Mouse (Mus musculus): ENCODE measurements around the gene Gm17677. TPM values are rescaled to one million over a fixed set of nuclear protein-coding genes. Genes with fewer than 3 reads are reported as not detected.

The Gm17677 gene
- polyA plus RNA-seq (2015; fragmentation: Nextera tagmentation; extraction: Ambion mirVana), result not detected in 2 replicates

DNA sequence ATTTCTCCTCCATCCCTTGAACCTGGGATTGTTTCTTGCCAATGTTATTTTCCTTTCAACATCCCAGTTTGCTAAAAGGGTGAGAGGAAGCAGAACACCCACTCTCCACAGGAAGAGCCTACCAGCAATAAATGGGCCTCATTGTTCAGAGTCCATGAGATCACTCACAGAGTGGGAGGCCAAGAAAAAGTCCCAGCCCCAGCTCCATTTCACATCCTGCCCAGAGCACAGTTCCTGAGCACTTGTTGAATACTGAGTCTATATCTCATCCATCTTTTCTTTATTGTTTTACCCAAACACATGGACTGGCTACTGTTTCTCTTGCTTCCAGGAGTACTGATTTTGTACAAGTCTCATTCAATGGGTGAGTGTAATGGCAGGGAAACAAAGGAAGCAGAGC is at the start of gene Gm17677:
Gene Gm17677, plus strand, starts transcription at position 301 of the 400 bp plus-strand sequence.
- no peak for ATAC-seq (ENCODE audit: insufficient read depth, low FRiP score, low read depth)
- H3K4me1 ChIP-seq, result no peaks in the 10 kb centered on the region

DNA sequence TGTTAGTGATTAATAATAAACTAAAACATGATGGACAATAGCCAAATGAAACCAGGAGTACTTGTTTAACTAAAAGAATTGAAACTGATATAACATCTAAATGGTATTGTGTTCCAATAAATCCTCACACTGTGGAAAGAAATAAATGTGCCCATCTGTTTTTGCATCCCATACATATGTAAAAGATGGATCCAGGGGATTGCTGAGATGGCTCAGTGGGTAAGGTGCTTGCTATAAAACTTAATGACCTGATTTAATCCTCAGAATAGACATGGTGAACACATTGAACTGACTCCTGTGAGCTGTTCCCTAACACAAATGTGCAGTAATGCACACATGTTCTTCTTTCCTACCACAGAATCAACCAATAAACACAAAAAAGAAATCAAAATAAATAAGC is 48.9 kb upstream of the Gm17677 start:
- no peak overlapping the region for H3K27ac ChIP-seq
- no peak overlapping the region for H3K4me2 ChIP-seq
- H3K36me3 ChIP-seq, result no peaks in the 10 kb centered on the region
- no peak overlapping the region for H3K4me3 ChIP-seq (replicated peaks)
- H3K27me3 ChIP-seq (replicated peaks), result no peaks in the 10 kb centered on the region
- no peak for ATAC-seq (ENCODE audit: insufficient read depth, low FRiP score, low read depth)
- no peak overlapping the region for H3K9ac ChIP-seq
- no peaks in the 10 kb centered on the region for H3K9me3 ChIP-seq
- no peaks in the 10 kb centered on the region for H3K4me1 ChIP-seq

More for the DNA sequence above, at the start of gene Gm17677:
- Histone ChIP-seq H3K27ac (no peak within 1 kb of the TSS), H3K27me3 (replicated peaks) (no peaks in the 10 kb centered on the region), H3K36me3 (no peaks in the 10 kb centered on the region), H3K9ac (no peak within 1 kb of the TSS), H3K9me3 (no peaks in the 10 kb centered on the region), H3K4me2 (no peak within 1 kb of the TSS), H3K4me3 (replicated peaks) (no peak within 1 kb of the TSS)

DNA sequence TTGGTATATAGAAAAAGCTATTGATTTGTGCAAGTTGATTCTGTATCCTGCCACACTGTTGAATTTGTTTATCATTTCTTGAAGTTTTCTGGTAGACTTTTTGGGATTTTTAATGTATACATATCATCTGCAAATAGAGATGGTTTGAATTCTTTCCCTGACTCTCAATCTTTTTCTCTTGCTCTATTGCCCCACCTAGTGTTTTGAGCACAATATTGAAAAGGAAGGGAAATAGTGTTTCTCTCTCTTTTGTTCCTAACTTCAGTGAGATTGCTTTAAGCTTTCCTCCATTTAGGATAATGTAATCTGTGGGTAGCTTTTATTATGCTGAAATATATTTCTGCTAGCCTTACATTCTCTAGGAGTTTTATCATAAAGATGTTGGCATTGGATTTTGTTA is 33.6 kb upstream of the Gm17677 start:
- Histone ChIP-seq H3K9ac (no peak overlapping the region), H3K27ac (no peak overlapping the region), H3K36me3 (no peaks in the 10 kb centered on the region), H3K27me3 (replicated peaks) (no peaks in the 10 kb centered on the region), H3K9me3 (no peaks in the 10 kb centered on the region), H3K4me1 (no peaks in the 10 kb centered on the region), H3K4me3 (replicated peaks) (no peak overlapping the region), H3K4me2 (no peak overlapping the region)
- no peak for ATAC-seq (ENCODE audit: insufficient read depth, low FRiP score, low read depth)

DNA sequence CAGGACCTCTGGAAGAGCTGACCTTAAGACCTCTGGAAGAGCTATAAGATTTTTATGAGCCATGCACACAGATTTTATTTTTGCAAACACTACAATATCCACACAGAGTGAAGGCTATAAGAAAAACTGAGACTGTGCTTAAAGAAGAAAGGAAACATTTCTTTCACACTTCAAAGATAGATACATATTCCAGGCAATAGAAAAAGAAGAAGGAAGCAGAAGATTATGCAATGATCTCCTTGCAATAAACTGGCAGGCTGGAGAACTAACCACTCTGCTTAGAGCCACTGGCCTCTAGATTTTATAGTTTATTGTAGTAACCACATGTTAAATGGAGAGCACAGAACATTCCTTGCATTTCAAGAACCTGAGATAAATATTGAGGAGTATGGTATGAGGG is 16.0 kb downstream of the Gm17677 start:
- Histone ChIP-seq H3K27ac (no peak overlapping the region), H3K27me3 (replicated peaks) (no peaks in the 10 kb centered on the region), H3K9ac (no peak overlapping the region), H3K4me2 (no peak overlapping the region), H3K4me1 (no peaks in the 10 kb centered on the region), H3K4me3 (replicated peaks) (no peak overlapping the region), H3K9me3 (no peaks in the 10 kb centered on the region), H3K36me3 (no peaks in the 10 kb centered on the region)
- ATAC-seq (ENCODE audit: insufficient read depth, low FRiP score, low read depth), result no peak

DNA sequence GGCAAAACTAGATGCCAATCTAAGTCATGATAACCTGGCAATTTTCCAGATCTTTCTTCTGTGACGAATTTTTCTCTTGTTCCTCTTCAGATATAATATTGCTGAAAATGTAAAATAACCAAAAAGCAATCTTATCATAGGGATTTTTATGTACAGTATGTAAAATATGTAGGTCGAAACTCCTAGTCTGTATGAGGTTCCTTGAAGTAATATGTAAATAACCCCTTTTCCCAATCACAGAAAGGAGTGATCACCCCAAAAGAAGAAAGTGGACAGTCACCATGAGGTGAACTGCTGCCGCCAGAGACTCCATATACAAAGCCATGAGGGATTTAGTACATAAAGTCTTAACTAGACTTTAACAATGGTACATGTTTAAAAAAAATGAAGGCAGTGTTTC is 37.2 kb downstream of the Gm17677 start, which contains the start of gene Gm17727:
Gene Gm17727, minus strand, starts transcription at position 101 of the 400 bp plus-strand sequence.
- H3K27ac ChIP-seq, result no peak within 1 kb of the TSS
- H3K4me2 ChIP-seq, result no peak within 1 kb of the TSS
- no peaks in the 10 kb centered on the region for H3K27me3 ChIP-seq (replicated peaks)
- no peaks in the 10 kb centered on the region for H3K36me3 ChIP-seq
- ATAC-seq (ENCODE audit: insufficient read depth, low FRiP score, low read depth), result no peak
- H3K4me3 ChIP-seq (replicated peaks), result no peak within 1 kb of the TSS
- no peak within 1 kb of the TSS for H3K9ac ChIP-seq
- H3K4me1 ChIP-seq, result no peaks in the 10 kb centered on the region
- 60% methylated on average over 3 of the region's 3 CpGs for WGBS
- no peaks in the 10 kb centered on the region for H3K9me3 ChIP-seq

DNA sequence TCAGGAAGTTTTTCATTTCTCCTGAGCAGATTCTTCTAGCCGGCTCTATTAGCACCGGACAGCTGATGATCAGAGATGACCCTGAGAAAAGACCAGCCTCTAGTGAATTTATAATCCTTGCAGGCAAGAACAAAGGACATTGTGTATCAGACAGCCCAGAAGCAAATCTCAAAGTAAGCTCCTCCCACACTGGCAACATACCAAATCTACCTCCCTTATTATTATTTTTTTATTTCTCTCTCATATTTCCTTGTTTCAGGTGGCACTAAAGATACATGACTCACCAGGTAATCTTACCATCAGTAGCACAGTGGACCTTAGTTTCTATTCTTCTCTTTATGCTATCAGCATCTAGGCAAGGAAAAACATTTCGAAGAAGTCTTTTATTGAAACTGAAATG is 49.2 kb downstream of the Gm17677 start, which contains the start of the genes Gm27235 and D730048I06Rik:
Gene Gm27235, minus strand, starts transcription at position 101 of the 400 bp plus-strand sequence.
Gene D730048I06Rik, minus strand, starts transcription at position 112 of the 400 bp plus-strand sequence.
- ATAC-seq (ENCODE audit: insufficient read depth, low FRiP score, low read depth), result no peak
- no peaks in the 10 kb centered on the region for H3K36me3 ChIP-seq
- WGBS, result 89% methylated on average over 3 of the region's 3 CpGs

More for the DNA sequence above, 49.2 kb downstream of the Gm17677 start, which contains the start of the genes Gm27235 and D730048I06Rik:
- no peak within 1 kb of the TSS for H3K9ac ChIP-seq
- H3K27me3 ChIP-seq (replicated peaks), result no peaks in the 10 kb centered on the region
- no peak within 1 kb of the TSS for H3K4me3 ChIP-seq (replicated peaks)
- H3K9me3 ChIP-seq, result no peaks in the 10 kb centered on the region
- no peak within 1 kb of the TSS for H3K27ac ChIP-seq
- no peaks in the 10 kb centered on the region for H3K4me1 ChIP-seq
- no peak within 1 kb of the TSS for H3K4me2 ChIP-seq

Other genes starting within 250 kb of the Gm17677 start
- not detected in 2 replicates for gene Gm1113, start 222.8 kb upstream of the Gm17677 start, polyA plus RNA-seq (2015; fragmentation: Nextera tagmentation; extraction: Ambion mirVana)
- 1.6 and 1.8 TPM in 2 replicates for gene Ddx25, start 182.5 kb upstream of the Gm17677 start, polyA plus RNA-seq (2015; fragmentation: Nextera tagmentation; extraction: Ambion mirVana)
- gene Pus3, start 182.5 kb upstream of the Gm17677 start, polyA plus RNA-seq (2015; fragmentation: Nextera tagmentation; extraction: Ambion mirVana), result 17.0 and 17.8 TPM in 2 replicates
- 0.79 and 0.95 TPM in 2 replicates for gene Pate2, start 170.8 kb upstream of the Gm17677 start, polyA plus RNA-seq (2015; fragmentation: Nextera tagmentation; extraction: Ambion mirVana)
- gene Hyls1, start 170.7 kb upstream of the Gm17677 start, polyA plus RNA-seq (2015; fragmentation: Nextera tagmentation; extraction: Ambion mirVana), result 12.2 and 12.4 TPM in 2 replicates
- not detected in 2 replicates for gene Pate4, start 129.1 kb upstream of the Gm17677 start, polyA plus RNA-seq (2015; fragmentation: Nextera tagmentation; extraction: Ambion mirVana)
- not detected in 2 replicates for gene Pate3, start 92.8 kb upstream of the Gm17677 start, polyA plus RNA-seq (2015; fragmentation: Nextera tagmentation; extraction: Ambion mirVana)
- gene Pate1, start 53.7 kb upstream of the Gm17677 start, polyA plus RNA-seq (2015; fragmentation: Nextera tagmentation; extraction: Ambion mirVana), result not detected in 2 replicates
- gene Gm17727, start 37.1 kb downstream of the Gm17677 start, polyA plus RNA-seq (2015; fragmentation: Nextera tagmentation; extraction: Ambion mirVana), result not detected in 2 replicates
- gene Gm27235, start 49.1 kb downstream of the Gm17677 start, polyA plus RNA-seq (2015; fragmentation: Nextera tagmentation; extraction: Ambion mirVana), result not detected in 2 replicates
- not detected in 2 replicates for gene D730048I06Rik, start 49.1 kb downstream of the Gm17677 start, polyA plus RNA-seq (2015; fragmentation: Nextera tagmentation; extraction: Ambion mirVana)
- gene 9230110F15Rik, start 103.1 kb downstream of the Gm17677 start, polyA plus RNA-seq (2015; fragmentation: Nextera tagmentation; extraction: Ambion mirVana), result not detected in 2 replicates
- gene 9230113P08Rik, start 167.4 kb downstream of the Gm17677 start, polyA plus RNA-seq (2015; fragmentation: Nextera tagmentation; extraction: Ambion mirVana), result not detected in 2 replicates

All from stomach, embryonic 15.5 days (tissue).